Mouse (Mus musculus): ENCODE data around the gene Cherp.

DNA sequence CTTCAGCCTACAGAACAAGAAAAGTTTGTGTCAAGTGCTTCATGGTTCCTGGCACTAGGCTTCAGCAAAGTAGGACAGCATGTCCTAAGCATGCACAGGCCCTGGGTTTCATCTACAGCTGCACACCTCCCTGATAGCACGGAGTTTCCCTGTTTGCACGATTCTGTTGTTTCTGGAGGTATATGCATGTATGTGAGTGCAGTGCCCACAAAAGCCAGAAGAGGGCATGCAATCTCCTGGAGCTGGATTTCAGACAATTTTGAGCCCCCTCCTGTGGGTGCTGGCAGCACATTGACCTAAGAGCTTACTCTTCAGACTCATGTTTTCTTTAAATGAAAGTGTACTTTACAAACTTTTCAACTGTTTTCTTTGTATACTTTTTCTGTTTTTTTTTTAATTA lies 21.1 kb downstream of the Cherp start:
- TF ChIP-seq EP300 (IDR thresholded peaks at IDR 0.05; ENCODE audit: low read depth in 1 of 2, low read length in 2 of 2) (no peak), E2F4 (IDR thresholded peaks at IDR 0.05; ENCODE audit: borderline replicate concordance, low read depth, low read length) (no peak), NELFE (IDR thresholded peaks at IDR 0.05; ENCODE audit: low read depth, low read length) (no peak), TAL1 (IDR thresholded peaks at IDR 0.05; ENCODE audit: low read length) (no peak), CTCF (IDR thresholded peaks at IDR 0.05 in 2 of 3, conservative IDR thresholded peaks at IDR 0.05 in 1 of 3; ENCODE audit: control insufficient read depth in 1 of 3, insufficient read depth in 1 of 3, low read depth in 2 of 3, low read length in 3 of 3, poor library complexity in 1 of 3, severe bottlenecking in 1 of 3) (peak in 2 of 3 experiments; percentile 13 to 29; a peak in 2 of 6 replicates), MYC (IDR thresholded peaks at IDR 0.05; ENCODE audit: low read depth, low read length) (no peak), POLR2AphosphoS2 (IDR thresholded peaks at IDR 0.05; ENCODE audit: low read length) (no peak), TBP (IDR thresholded peaks at IDR 0.05; ENCODE audit: low read depth, low read length) (no peak), MAZ (IDR thresholded peaks at IDR 0.05; ENCODE audit: low read depth, low read length) (no peak), POLR2A (IDR thresholded peaks at IDR 0.05; ENCODE audit: control insufficient read depth in 1 of 2, insufficient read depth in 1 of 2, low read depth in 1 of 2, low read length in 2 of 2, poor library complexity in 1 of 2) (no peak), TCF12 (IDR thresholded peaks at IDR 0.05; ENCODE audit: low read depth, low read length) (no peak), RAD21 (IDR thresholded peaks at IDR 0.05; ENCODE audit: low read depth, low read length) (no peak), ZC3H11A (IDR thresholded peaks at IDR 0.05; ENCODE audit: low read depth, low read length) (no peak)

All from MEL (cell line).